Mouse (Mus musculus) gastrocnemius, adult 8-10 months (tissue): Measurements from ENCODE around the gene Ggta1. TPM values are rescaled to one million over a fixed set of nuclear protein-coding genes. Genes with fewer than 3 reads are reported as not detected.
"Not testable (repeated sequence)": the region's sequence is repeated elsewhere in the genome, so short reads cannot be mapped to it uniquely, and the experiment has no call there.

Experiments used
- DNase-seq, 2 experiments: peaks; one replicate each; pipeline ENCODE4 v3.0.0; 2022; ENCODE audit warnings: low spot score in 2 of 2
- total RNA-seq, 4 experiments: library from RNA; stranded (reverse); gene quantifications; 2 replicates each; pipeline ENCODE4 v1.2.4; 2022

Ggta1 gene
- total RNA-seq, 4 experiments from 2014 or later, result 3.3 to 5.5 (median 4.0) TPM

DNA sequence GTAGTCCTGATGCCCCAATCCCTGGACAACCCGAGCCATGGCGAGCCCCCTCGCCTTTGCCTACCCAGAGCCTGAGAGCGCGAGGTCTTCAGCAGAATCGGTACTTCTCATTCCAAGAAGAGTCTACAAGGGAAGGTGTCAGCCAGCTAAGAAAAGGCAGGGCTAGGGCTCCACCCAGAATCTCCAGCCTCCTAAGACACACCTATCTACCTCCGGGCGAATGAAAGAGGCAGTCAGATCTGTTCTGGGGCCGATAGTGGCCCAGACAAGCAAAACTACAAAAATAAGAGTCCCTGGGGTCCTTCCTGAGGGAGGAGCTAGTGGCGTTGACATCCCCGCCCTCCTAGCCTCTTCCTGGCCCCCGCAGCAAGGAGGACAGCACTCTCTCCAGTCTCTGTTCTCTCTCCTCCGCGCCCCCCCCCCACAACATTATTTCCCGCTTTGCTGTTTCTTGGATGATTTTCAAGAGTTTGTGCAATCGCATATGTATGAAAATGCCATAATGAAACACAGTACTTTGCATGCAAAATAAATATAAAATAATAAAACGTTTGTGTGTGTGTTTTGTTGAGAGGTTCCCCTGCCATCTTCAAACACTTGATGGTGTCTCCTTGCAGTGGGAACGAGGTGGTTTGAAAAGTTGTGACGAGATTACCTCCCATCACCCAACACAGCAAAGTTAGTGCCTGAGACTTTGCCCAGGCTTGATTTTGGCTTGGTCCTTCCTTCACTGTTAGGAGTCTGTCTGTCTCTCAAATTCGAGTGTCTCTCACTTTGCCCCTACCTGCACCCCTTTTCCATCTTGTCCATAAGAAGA is 1.7 kb downstream of the Ggta1 start:
- DNase-seq, result no peak

DNA sequence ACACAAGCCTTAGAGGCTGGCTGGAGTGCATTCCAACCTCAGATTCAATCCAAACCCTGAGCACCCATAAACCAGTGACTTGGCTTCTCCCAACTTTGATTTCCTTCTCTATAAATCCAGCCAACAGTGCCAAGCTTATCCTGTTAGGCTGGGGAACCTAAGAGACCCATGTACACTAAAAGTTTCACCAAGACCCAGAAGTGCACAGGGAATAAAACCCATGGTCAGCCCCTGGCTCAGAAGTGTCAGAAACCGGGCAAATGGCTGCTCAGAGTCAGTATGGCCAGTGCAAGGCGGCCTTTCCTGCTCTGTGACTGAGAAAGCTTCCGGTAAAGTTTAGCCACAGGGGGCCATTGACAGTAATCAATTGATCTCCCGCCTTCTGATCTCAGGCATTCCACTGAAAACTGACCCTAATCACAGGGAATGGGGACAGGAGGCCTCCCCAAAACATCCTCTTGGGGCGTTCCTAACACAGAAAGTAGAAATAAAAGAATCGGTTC is 2.6 kb downstream of the Ggta1 start:
- DNase-seq, result no peak

GRCm38 (mm10) chr2:35459316-35459715 is 3.7 kb downstream of the Ggta1 start:
- DNase-seq, result no peak

DNA sequence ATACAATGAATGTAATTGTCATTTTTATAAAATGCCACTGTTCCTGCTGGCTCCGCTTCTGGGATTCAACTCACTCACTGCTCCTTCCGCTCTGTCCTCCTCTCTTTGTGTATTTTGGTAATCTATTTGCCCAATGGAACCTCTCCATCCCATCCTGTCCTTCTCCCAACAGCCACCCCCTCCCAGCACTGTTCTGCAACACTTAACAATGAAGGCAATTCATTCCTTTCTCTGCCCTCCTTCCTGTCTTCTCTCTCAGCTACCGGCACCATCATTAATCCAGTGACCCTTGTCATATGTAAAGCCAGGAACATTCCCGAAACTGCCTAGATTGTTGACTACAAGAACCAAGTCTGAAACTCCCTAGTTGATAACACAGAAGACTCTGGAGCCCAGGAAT is 4.6 kb downstream of the Ggta1 start:
- DNase-seq, result no peak

DNA sequence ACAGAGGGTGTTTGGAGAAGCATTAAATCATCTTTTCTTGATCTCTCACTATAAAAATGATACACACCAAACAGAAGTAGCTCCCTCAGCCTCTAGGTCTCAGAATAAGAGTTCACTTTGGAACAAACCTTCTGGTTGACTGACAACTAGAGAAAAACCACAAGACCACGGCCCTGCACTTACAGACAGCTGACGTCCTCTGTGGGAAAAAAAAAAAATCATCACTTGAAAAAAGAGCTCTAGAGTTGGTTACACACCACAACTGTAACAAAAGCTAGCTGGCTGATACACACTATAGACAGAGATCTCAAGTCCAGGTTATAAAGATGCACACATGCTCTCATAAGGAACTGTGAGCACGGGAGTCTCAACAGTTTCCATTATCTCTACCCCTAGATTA is 9.3 kb downstream of the Ggta1 start:
- DNase-seq, result no peak

DNA sequence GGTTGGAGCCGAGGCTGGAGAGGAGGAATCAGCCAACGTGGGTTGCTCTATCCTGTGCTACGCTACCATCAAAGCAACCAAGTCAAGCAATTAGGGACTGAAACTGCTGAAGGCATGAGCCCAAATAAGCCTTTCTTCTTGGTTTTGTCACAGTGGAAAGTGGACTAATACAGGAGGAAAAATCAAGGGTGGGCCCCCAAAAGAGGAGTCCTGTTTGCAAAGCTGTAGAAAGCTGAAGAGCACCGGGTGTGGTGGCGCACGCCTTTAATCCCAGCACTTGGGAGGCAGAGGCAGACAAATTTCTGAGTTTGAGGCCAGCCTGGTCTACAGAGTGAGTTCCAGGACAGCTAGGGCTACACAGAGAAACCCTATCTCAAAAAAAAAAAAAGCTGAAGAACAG is 10.3 kb downstream of the Ggta1 start:
- DNase-seq, result not testable (repeated sequence)

GRCm38 (mm10) chr2:35451484-35452050 is 11.5 kb downstream of the Ggta1 start:
- DNase-seq, result no peak

GRCm38 (mm10) chr2:35450856-35451255 is 12.2 kb downstream of the Ggta1 start:
- no peak for DNase-seq

DNA sequence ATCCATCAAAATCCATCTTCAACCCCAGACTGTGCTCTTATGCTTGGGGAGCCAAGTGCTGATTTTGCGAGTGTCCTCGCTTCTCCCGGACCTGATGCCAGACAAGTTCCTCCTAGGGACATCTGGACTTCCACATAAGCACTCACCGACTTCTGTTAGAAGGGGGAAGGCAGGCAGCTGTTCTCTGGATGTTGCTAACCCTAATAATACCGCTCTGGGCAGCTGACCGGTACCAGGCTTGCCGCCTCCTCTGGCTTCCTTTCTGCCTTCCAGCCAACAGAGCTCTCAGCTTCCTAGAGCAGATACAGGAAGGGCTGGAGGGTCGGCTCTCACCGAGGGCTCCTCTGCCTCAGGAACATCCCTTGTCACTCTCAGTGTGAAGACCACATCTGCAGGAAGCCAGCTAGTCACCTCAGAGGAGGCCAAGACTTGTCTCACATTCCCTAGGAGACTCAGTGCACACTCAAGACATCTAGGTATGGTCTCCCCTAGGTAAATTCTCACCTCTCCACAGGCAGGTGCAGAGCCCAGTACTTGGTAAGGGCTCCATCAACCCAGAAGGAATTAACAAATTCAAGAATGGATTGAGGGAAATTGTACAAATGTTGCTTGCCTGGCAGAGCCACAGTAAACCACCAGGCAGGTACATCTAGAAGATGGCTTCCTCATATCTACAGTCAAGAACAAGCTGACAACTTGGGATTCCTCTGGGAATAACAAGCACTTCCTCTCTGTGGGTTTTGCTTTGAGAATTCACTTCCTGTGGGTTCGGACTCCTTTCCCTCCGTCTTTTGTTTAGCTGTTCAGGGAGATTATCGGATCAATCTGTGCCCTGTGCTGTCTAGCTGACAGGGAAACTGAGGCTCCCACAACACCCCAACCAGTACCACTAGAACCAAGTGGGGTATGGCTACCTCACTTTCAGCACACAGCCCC is 13.1 kb downstream of the Ggta1 start:
- no peak for DNase-seq

DNA sequence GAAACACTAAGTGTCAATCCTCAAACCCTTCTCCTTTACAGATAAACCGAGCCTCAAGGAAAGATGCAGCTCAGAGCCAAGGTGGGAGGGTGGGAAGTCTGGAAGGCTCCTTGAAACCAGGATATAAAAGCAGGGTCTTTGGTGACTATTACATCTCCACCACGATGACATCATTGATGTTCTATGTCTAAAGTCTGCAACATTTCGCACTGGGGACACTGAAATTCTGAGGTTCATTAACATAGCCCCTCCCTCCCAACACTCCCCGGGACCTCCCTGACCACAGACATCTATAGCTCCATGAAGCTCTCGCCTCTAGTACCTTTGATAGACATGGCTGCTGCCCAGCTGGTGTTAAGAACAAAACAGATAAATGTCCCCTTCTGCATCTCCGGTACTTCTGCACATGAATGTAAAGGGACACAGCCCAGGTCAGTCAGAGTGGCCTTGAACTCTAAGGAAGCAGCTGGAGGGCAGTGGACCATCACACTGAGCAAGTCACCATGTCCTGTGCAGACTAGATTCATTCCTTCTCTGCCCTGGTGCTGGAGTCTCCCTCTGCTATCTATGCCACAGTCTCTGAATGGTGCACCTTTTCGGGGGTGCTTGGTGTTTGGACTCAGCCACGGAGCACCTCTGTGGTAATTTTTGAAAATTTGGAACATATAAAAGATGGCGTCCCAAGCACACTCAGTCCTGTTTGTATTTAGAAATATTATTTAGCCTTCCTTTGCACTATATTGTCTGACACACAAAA is 13.9 kb downstream of the Ggta1 start:
- DNase-seq, result no peak

DNA sequence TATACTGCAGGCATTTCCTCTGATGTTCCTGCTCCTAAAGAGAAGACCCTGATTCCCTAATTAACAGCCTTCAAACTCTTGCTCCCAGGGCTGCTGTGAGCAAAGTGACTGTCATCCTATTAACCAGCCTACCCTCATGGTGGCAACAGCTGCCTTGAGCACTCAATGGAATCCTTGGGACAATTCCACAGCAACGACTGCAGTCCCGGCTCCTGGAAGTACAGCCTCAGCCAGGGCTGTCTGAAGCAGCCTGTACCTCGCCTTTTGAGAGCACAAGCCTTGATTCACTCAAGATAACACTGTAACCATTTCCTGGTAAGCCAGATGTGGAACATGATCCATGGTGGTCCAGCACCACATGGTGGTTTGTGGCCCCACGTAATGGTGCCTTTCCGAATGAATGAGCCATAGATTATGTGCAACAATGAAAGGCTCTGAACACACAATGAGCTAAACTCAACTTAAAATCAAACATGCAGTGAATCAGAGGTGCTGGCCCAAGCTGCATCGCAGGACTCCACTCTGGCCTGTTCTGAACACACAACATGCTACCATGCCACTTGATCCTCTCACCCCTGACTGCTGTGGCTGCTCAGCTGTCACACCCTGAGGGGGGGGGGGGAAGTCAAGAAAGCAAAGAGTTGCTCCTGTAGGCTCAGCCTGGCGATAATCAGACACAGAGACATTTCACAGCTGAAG is 14.7 kb downstream of the Ggta1 start:
- DNase-seq, result no peak

DNA sequence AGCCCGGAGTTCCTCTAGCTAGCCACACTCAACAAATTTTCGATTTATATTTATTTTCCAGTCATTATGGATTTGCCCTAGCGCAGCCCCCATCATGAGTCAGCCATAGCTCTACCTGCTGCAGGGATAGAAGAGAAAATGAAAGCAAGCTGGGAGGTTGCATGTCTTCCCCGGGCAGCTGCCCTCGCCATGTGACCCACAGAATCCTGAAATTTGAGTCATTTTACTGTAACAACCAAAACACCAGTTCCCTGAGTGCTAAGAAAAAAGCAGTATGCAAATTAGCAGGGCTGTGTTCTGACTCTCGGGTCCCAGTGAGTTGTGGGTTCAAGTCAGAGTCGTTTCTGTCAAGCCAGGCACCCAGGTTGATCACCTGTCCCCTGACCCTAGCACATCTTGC is 15.6 kb downstream of the Ggta1 start:
- DNase-seq, result no peak

- DNase-seq, result no peak
Observed at GRCm38 (mm10) chr2:35446798-35447197, 16.2 kb downstream of the Ggta1 start.

DNA sequence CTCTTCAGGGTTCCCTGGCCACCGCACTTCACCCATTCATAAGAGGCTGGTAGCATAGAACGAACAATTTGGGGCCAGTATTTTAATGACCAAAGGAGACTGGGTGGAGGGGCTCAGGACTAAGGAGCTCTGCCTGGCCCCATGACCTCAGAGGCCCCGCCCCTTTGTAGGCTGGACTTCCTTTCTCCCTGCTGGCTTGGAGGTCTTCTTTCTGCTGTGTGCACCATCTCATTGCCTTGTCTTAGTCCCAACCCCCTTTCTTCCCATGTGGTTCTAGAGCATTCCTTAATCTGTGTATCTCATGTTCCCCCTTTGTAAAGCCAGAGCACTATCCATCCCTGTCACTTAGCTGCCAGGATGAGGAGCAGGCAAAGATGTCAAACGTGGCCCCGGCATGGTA is 16.7 kb downstream of the Ggta1 start:
- DNase-seq, result no peak

DNA sequence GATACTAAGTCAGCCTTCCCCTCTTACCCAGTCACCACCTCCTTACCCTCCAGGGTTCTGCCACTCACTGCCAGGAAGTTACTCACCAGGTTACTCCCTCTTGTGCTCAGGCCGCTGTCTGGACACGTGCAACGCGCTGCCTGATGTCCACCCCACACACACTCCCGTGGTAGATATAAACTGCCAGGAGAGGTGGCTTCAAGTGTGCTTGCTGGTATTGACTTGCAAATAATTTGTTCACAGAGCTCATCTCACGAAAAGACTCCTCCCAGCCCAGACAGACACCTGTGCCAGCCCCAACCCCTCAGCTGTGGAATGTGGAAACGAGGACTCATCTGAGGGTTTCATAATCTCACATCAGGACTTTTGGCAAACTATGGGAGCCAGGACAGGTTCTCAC is 17.4 kb downstream of the Ggta1 start:
- no peak for DNase-seq

DNA sequence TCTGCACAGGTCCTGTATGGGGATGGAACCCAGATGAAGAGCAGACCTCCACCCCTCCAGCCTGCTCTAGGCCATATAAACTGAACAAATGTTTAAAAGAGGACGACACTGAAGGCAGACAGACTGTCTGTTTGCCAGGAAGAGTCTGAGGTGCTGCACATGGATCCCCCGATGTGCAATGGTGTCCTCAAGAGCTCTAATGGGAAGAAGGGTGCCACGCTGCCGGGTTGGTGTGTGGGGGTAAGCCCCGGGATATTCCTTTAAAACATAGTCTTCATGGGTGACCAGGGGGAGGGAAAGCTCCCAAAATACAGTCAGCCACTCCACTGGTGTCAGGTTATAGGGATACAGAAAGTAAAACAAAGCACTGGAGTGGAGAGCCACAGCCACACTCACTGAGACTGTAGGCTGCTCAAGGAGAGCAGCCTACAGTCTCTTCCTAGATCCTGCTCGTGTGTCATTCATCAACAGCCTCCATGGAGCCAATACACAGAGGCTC is 18.2 kb downstream of the Ggta1 start:
- DNase-seq, result no peak

GRCm38 (mm10) chr2:35443981-35444763 is 18.9 kb downstream of the Ggta1 start:
- no peak for DNase-seq

DNA sequence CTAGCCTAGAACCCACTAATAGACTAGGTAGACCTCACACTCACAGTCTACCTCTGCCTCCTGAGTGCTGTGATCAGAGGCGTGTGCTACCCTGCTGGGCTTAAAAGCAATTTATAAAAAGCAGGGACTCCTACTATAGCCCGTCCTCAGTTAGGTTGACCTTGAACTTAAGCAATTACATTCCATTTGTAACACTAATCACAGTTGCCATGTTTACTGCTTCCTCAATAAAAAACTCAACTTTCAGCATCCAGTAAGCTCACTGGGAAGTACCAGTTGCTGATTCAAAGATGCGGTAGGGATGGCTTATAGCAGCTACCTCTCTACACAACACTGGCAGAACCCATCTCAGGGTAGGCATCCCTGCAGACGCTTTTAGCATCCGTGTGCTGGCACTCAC is 19.7 kb downstream of the Ggta1 start:
- no peak for DNase-seq

- no peak for DNase-seq
Observed at GRCm38 (mm10) chr2:35442079-35442478, 21.0 kb downstream of the Ggta1 start.

DNA sequence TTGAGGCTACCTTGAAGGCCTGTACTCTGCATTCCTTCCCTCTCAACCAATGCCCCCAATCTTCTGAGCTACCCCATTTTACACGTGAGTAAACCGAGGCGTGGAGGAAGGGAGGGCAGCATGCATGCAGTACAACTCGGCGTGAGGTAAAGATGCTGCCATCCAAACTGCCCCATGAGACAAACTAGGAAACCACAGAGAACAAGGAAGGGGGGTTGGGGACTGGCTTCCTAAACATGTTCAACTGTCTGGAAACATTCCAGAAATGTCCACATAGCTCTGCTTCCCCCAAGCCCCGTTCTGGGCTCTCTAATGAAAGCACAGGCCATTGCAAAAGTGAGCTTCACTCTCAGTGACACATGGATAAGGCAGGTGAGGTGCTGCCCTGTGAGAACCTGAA is 21.6 kb downstream of the Ggta1 start:
- no peak for DNase-seq
